Mouse (Mus musculus) testis, adult 2 months (tissue): Measurements from ENCODE around the gene Prune2. TPM values are rescaled to one million over a fixed set of nuclear protein-coding genes. Genes with fewer than 3 reads are reported as not detected.

Source experiments
- H3K27ac ChIP-seq: fragments of 200-500 bp; 2 replicates; pipeline ENCODE4 v1.5.1; 2012; ENCODE audit warnings: low read depth, low read length; ENCODE audit not compliant: control insufficient read depth, insufficient read depth
- H3K27me3 ChIP-seq: fragments of 200-500 bp; 2 replicates; pipeline ENCODE4 v1.6.1; 2012; ENCODE audit warnings: mild to moderate bottlenecking, low read length, moderate library complexity; ENCODE audit not compliant: control insufficient read depth, insufficient read depth
- H3K36me3 ChIP-seq: fragments of 200-500 bp; 2 replicates; pipeline ENCODE4 v1.6.1; 2012; ENCODE audit warnings: mild to moderate bottlenecking, low read length; ENCODE audit not compliant: control insufficient read depth, insufficient read depth
- H3K4me1 ChIP-seq: fragments of 200-500 bp; 2 replicates; pipeline ENCODE4 v1.6.1; 2012; ENCODE audit warnings: low read length; ENCODE audit not compliant: control insufficient read depth, insufficient read depth
- H3K4me3 ChIP-seq: fragments of 200-500 bp; 2 replicates; pipeline ENCODE4 v1.5.1; 2012; ENCODE audit warnings: low read depth, mild to moderate bottlenecking, low read length, moderate library complexity, mixed read lengths; ENCODE audit not compliant: control insufficient read depth
- CTCF ChIP-seq: fragments of 200-500 bp; IDR thresholded peaks from 2 replicates; pipeline ENCODE4 v1.5.1; 2012; ENCODE audit warnings: low read depth, mild to moderate bottlenecking, inconsistent platforms, low read length, moderate library complexity; ENCODE audit not compliant: control insufficient read depth, insufficient read depth, insufficient replicate concordance
- POLR2A ChIP-seq: fragments of 200-500 bp; IDR thresholded peaks from 2 replicates; pipeline ENCODE4 v1.6.1; 2012; ENCODE audit warnings: low read depth, mild to moderate bottlenecking, inconsistent platforms, low read length, moderate library complexity; ENCODE audit not compliant: control insufficient read depth
- polyA plus RNA-seq: library from polyadenylated mRNA; depleted of rRNA; stranded (reverse); fragments of >200 nt; gene quantifications from 2 replicates; pipeline ENCODE4 v1.2.3, GENCODE M21; 2012

The Prune2 gene
- polyA plus RNA-seq, 1 experiment = 0.27 TPM

- Histone ChIP-seq H3K4me1 (no peaks in the 10 kb centered on the region), H3K36me3 (no peaks in the 10 kb centered on the region), H3K27me3 (no peaks in the 10 kb centered on the region), H3K27ac (no peak overlapping the region), H3K4me3 (no peak overlapping the region)
- TF ChIP-seq CTCF (no peak), POLR2A (no peak)
Measured at GRCm38 (mm10) chr19:17249691-17250090, 293.8 kb downstream of the Prune2 start.

- H3K27ac ChIP-seq = no peak overlapping the region
- no peaks in the 10 kb centered on the region for H3K27me3 ChIP-seq
- H3K4me1 ChIP-seq = no peaks in the 10 kb centered on the region
- TF ChIP-seq POLR2A (no peak), CTCF (no peak)
- no peak overlapping the region for H3K4me3 ChIP-seq
- H3K36me3 ChIP-seq = no peaks in the 10 kb centered on the region
Measured at GRCm38 (mm10) chr19:17250801-17251200, 294.9 kb downstream of the Prune2 start.

DNA sequence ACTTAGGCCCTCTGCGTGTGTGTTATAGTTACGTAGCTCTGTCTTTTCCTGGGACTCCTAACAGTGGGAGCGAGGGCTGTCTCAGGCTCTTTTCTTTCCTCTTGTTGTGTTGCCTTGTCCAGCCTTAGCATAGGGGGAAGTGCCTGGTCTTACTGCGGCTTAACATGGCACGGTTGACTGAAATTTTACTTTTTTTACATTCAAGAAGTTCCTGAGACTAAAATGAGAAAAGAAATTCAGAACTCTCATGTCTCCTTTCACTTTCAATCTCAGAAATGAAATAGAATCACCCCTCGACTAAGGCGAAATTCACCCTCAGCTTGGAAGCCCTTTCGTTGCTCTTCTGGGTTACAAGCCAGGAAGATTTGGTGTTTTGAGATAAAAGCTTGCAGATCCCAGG, 295.5 kb downstream of the Prune2 start:
- Histone ChIP-seq H3K4me1 (no peaks in the 10 kb centered on the region; the same call in 1 of the 2 replicates), H3K4me3 (no peak overlapping the region), H3K27me3 (no peaks in the 10 kb centered on the region), H3K36me3 (no peaks in the 10 kb centered on the region), H3K27ac (no peak overlapping the region)
- TF ChIP-seq CTCF (no peak), POLR2A (no peak)

DNA sequence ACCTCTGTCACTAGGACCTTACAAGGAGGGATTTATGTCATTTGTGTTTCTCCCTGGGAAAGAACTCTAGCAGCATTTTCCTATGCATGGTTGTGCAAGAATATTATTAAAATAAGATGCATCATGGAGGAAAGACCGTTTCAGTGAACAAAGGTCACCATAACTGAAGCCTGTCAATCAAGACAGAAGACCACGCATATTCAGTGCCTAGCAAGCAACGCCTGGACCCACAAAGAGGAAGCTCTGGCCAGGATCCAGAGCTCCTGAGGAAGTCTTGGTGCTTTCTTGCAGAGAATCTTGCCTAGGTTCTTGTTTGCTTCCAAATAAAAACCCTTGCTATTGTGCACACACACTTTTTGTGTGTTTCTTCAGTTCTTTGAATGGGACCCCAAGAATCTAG, 296.9 kb downstream of the Prune2 start:
- H3K27ac ChIP-seq = no peak overlapping the region
- TF ChIP-seq POLR2A = no peak
- TF ChIP-seq CTCF = no peak
- no peaks in the 10 kb centered on the region for H3K27me3 ChIP-seq
- no peaks in the 10 kb centered on the region for H3K36me3 ChIP-seq
- no peaks in the 10 kb centered on the region; the same call in none of the 2 replicates for H3K4me1 ChIP-seq
- no peak overlapping the region for H3K4me3 ChIP-seq

DNA sequence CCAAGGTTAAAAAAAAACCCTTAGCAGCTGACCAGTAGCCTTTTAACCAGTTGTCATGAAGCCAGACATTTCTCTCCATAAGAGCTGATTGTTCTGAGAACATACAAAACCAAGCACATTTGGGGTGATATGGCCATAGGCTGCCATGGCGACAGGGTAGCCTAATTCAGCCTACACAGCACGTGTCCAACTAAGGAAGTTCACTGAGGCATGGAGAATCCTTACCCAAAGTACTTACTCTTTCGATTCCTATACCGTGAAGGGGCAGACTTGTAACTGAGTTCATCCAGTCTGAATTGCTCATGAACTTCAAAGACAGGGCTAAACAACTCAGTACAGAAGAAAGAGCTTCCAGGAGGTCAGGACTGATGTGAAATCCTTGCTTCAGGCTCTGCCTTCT, 299.6 kb downstream of the Prune2 start:
- no peak overlapping the region for H3K4me3 ChIP-seq
- no peak for TF ChIP-seq CTCF
- no peak for TF ChIP-seq POLR2A
- no peaks in the 10 kb centered on the region for H3K36me3 ChIP-seq
- H3K27me3 ChIP-seq = no peaks in the 10 kb centered on the region
- no peaks in the 10 kb centered on the region; the same call in none of the 2 replicates for H3K4me1 ChIP-seq
- H3K27ac ChIP-seq = no peak overlapping the region

DNA sequence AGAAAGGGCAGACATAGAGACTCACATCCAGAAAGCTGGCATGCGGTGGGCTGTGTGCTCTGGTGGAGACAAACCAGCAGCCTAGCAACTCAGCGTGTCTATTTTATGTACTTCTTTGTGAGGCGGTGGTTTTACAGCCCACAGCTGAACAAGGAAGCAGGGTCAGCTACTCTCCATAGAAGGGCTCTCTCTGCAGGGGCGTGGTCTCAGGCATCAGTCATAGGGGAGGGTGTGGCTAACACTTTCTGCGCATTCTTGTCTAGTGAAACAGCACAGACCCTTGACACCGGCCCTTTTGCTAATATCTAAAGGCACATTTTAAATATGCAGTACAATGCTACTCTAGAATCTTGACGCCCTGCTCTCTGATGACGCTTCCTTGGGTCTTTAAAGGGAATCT, 300.5 kb downstream of the Prune2 start:
- Histone ChIP-seq H3K36me3 (no peaks in the 10 kb centered on the region), H3K27ac (no peak overlapping the region), H3K27me3 (no peaks in the 10 kb centered on the region), H3K4me3 (no peak overlapping the region), H3K4me1 (no peaks in the 10 kb centered on the region; the same call in none of the 2 replicates)
- TF ChIP-seq CTCF (no peak), POLR2A (no peak)

DNA sequence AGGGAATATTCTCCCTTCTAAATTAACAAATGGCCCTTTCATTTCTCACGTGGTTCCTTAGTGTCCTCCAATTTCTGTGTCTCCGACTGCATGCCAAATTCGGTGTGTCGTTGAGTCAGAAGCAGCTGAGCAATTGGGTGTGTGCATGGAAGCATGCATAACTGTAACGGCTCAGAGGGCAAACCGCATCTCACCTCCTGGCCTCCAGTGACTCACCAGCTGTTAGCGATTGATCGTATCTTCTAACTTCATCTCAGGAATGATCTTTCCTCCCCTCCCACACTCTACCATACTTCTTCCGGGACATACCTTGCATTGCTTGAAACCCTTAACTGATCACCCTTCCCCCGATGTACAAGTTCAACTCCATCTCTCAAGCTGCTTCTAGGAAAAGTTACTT, 300.9 kb downstream of the Prune2 start:
- TF ChIP-seq POLR2A (no peak), CTCF (no peak)
- no peaks in the 10 kb centered on the region; the same call in none of the 2 replicates for H3K4me1 ChIP-seq
- H3K36me3 ChIP-seq = no peaks in the 10 kb centered on the region
- H3K27me3 ChIP-seq = no peaks in the 10 kb centered on the region
- H3K27ac ChIP-seq = no peak overlapping the region
- no peak overlapping the region for H3K4me3 ChIP-seq

- TF ChIP-seq POLR2A = no peak
- no peak for TF ChIP-seq CTCF
- H3K4me1 ChIP-seq = peaks cover 5% of the 10 kb centered on the region
Measured at GRCm38 (mm10) chr19:17263181-17263580, 307.3 kb downstream of the Prune2 start.

More at GRCm38 (mm10) chr19:17263181-17263580, 307.3 kb downstream of the Prune2 start:
- H3K27ac ChIP-seq = no peak overlapping the region
- H3K4me3 ChIP-seq = no peak overlapping the region
- no peaks in the 10 kb centered on the region for H3K27me3 ChIP-seq
- no peaks in the 10 kb centered on the region for H3K36me3 ChIP-seq
